Mouse (Mus musculus): Measurements from ENCODE around the gene Sdhaf2.

DNA sequence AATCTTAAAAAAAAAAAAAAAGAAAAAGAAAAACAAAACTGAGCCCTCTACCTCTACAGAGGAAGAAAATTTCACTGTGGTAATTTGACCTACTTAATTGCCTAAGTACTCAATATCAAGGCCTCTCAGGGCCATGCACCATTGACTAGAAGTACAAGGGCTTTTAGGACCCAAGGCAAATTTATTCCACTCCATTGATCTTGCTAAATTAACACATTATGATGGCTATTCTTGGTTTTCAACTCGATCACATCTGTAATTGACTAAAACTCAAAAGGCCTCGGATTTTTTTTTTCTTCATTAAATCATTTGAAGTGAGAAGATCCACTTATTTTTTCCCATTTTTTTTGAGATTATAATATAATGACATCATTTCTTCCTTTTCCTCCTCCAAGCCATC, 31.5 kb upstream of the Sdhaf2 start:
- TF ChIP-seq CTCF (IDR thresholded peaks at IDR 0.05; ENCODE audit: low read depth) (no peak), EP300 (IDR thresholded peaks at IDR 0.05; ENCODE audit: low read depth) (no peak)

Data from heart, postnatal 0 days (tissue).